Mouse (Mus musculus): ENCODE results near the gene Rasal3. TPM values are rescaled to one million over a fixed set of nuclear protein-coding genes. Genes with fewer than 3 reads are reported as not detected.

Rasal3 gene
- polyA plus RNA-seq, 2 experiments: 1.9 to 3.0 TPM

DNA sequence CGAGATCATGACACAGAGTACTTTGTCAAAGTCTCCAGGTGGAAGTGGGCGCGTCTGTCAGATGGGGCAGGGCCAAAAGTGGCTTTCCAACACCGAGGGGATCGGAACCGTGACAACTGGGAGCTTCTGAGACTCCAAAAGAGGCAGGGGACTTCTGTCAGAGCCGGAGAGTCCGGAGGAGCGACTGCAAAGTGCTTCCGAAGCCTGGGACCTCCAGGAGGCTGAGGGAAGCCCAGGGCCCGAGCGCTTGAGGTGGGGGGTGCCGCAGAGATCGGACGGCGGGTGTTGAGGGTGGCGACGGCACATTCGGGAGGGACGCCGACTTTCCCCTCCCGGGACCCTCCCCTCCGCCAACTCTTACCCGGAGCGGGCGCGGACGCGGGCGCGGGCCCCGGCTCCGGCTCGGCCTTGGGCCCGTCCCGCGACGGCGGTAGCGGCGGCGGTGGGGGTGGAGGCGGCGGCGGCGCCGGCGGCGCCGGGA lies 39.5 kb downstream of the Rasal3 start:
- Histone ChIP-seq H3K9me3 (ENCODE audit: control insufficient read depth, low read length) (no peaks in the 10 kb centered on the region), H3K27me3 (ENCODE audit: control insufficient read depth, insufficient read depth, low read length) (no peaks in the 10 kb centered on the region), H3K4me1 (ENCODE audit: control insufficient read depth, insufficient read depth, low read length) (peaks cover 14% of the 10 kb centered on the region), H3K27ac (replicated peaks; ENCODE audit: low read depth, low read length) (peak overlapping the region; percentile 61; the same call in 1 of the 2 replicates), H3K9ac (ENCODE audit: low read depth, low read length, severe bottlenecking) (peak overlapping the region; percentile 97), H3K4me2 (replicated peaks; ENCODE audit: low read depth, low read length, severe bottlenecking) (peak overlapping the region; percentile 92), H3K36me3 (ENCODE audit: control insufficient read depth, insufficient read depth, low read length) (peaks cover 34% of the 10 kb centered on the region), H3K4me3 (replicated peaks; ENCODE audit: low read length) (peak overlapping the region; percentile 93)
- 0% methylated on average over 18 of the region's 50 CpGs for WGBS
- DNase-seq (ENCODE audit: low spot score): no peak
- peak; percentile 45 for ATAC-seq (ENCODE audit: low FRiP score, low read depth)
- no peak for TF ChIP-seq POLR2A (IDR thresholded peaks at IDR 0.05; ENCODE audit: borderline replicate concordance, extremely low read depth, insufficient read depth, insufficient read length)

- peaks cover 13% of the 10 kb centered on the region for H3K4me1 ChIP-seq (ENCODE audit: control insufficient read depth, insufficient read depth, low read length)
- ATAC-seq (ENCODE audit: low FRiP score, low read depth) (no peak), DNase-seq (ENCODE audit: low spot score) (no peak)
- peak overlapping the region; percentile 92 for H3K4me2 ChIP-seq (replicated peaks; ENCODE audit: low read depth, low read length, severe bottlenecking)
- no peak overlapping the region for H3K27ac ChIP-seq (replicated peaks; ENCODE audit: low read depth, low read length)
- no peak for TF ChIP-seq POLR2A (IDR thresholded peaks at IDR 0.05; ENCODE audit: borderline replicate concordance, extremely low read depth, insufficient read depth, insufficient read length)
- H3K9me3 ChIP-seq (ENCODE audit: control insufficient read depth, low read length): no peaks in the 10 kb centered on the region
- H3K4me3 ChIP-seq (replicated peaks; ENCODE audit: low read length): peak overlapping the region; percentile 93
- WGBS: 83% methylated on average over 4 of the region's 4 CpGs
- no peaks in the 10 kb centered on the region for H3K27me3 ChIP-seq (ENCODE audit: control insufficient read depth, insufficient read depth, low read length)
- peaks cover 46% of the 10 kb centered on the region for H3K36me3 ChIP-seq (ENCODE audit: control insufficient read depth, insufficient read depth, low read length)
- H3K9ac ChIP-seq (ENCODE audit: low read depth, low read length, severe bottlenecking): peak overlapping the region; percentile 97; the same call in 1 of the 2 replicates
Measured at GRCm38 (mm10) chr17:32362686-32363085, 40.7 kb downstream of the Rasal3 start.

- no peak for TF ChIP-seq POLR2A (IDR thresholded peaks at IDR 0.05; ENCODE audit: borderline replicate concordance, extremely low read depth, insufficient read depth, insufficient read length)
- no peaks in the 10 kb centered on the region for H3K9me3 ChIP-seq (ENCODE audit: control insufficient read depth, low read length)
- no peak for ATAC-seq (ENCODE audit: low FRiP score, low read depth)
- H3K4me1 ChIP-seq (ENCODE audit: control insufficient read depth, insufficient read depth, low read length): peaks cover 11% of the 10 kb centered on the region
- DNase-seq (ENCODE audit: low spot score): no peak
- H3K36me3 ChIP-seq (ENCODE audit: control insufficient read depth, insufficient read depth, low read length): peaks cover 73% of the 10 kb centered on the region
- no peak overlapping the region for H3K9ac ChIP-seq (ENCODE audit: low read depth, low read length, severe bottlenecking)
- no peak overlapping the region for H3K27ac ChIP-seq (replicated peaks; ENCODE audit: low read depth, low read length)
- no peaks in the 10 kb centered on the region for H3K27me3 ChIP-seq (ENCODE audit: control insufficient read depth, insufficient read depth, low read length)
- no peak overlapping the region for H3K4me3 ChIP-seq (replicated peaks; ENCODE audit: low read length)
- WGBS: 90% methylated on average over 17 of the region's 18 CpGs
- no peak overlapping the region for H3K4me2 ChIP-seq (replicated peaks; ENCODE audit: low read depth, low read length, severe bottlenecking)
Measured at GRCm38 (mm10) chr17:32359928-32360327, 43.5 kb downstream of the Rasal3 start.

DNA sequence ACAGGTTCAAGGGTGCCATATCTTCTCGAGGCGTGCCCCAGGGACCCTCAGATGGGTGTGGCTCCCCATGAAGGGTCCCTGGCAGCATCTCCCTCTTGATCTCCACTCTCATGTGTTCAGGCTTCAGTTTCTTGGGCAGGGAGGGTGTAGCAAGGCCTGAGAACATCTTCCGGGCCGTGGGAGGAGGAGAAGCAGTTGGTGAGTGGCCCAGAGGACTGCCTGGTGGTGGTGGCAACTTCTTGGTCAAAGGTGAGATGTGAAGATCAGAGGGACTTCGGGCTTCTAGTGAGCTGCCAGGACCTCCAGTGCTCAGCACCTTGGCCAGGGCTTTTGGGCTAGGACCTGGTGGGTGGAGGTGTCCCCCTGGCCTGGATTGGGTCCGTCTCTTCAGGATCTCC lies 44.4 kb downstream of the Rasal3 start:
- Histone ChIP-seq H3K36me3 (ENCODE audit: control insufficient read depth, insufficient read depth, low read length) (peaks cover 83% of the 10 kb centered on the region), H3K4me2 (replicated peaks; ENCODE audit: low read depth, low read length, severe bottlenecking) (no peak overlapping the region), H3K9me3 (ENCODE audit: control insufficient read depth, low read length) (no peaks in the 10 kb centered on the region), H3K27ac (replicated peaks; ENCODE audit: low read depth, low read length) (no peak overlapping the region), H3K4me3 (replicated peaks; ENCODE audit: low read length) (no peak overlapping the region), H3K27me3 (ENCODE audit: control insufficient read depth, insufficient read depth, low read length) (no peaks in the 10 kb centered on the region), H3K9ac (ENCODE audit: low read depth, low read length, severe bottlenecking) (no peak overlapping the region), H3K4me1 (ENCODE audit: control insufficient read depth, insufficient read depth, low read length) (peaks cover 9% of the 10 kb centered on the region)
- TF ChIP-seq POLR2A (IDR thresholded peaks at IDR 0.05; ENCODE audit: borderline replicate concordance, extremely low read depth, insufficient read depth, insufficient read length): no peak
- ATAC-seq (ENCODE audit: low FRiP score, low read depth) (no peak), DNase-seq (ENCODE audit: low spot score) (no peak)
- 97% methylated on average over 6 of the region's 6 CpGs for WGBS

DNA sequence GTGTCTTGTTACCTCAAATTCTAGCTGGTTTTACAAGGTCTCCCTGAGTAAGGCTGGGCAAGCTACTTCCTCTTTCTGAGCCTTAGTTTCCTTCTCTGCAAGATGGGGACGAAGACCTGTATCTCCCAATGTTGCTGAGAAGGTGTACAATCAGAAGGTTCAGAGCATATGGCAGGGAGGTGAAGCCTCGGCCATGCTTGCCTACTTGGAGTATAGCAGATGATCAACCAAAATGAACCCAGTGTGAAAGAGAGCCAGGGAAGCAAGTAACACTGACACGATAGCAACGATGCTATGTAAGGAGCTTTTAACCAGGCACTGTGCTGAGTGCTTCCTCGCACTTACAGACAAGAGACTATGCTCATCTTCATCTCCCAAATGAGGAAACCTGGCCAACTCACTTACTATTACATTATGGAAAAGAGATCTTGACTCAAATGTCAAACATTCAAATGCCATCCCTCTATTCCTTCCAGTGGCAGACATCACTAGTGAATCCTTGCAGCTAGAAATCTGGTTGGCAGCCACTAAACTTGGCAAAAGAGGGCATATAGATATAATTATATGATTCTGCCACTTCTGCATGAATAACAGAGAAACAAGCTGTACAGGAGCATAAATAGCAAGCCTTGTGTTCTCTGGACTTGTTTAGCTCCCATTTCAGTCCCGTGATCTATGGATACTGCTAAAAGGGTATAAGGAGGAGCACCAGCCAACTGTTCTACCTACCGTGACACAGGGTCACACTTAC lies 45.0 kb downstream of the Rasal3 start:
- no peak overlapping the region for H3K4me3 ChIP-seq (replicated peaks; ENCODE audit: low read length)
- H3K4me1 ChIP-seq (ENCODE audit: control insufficient read depth, insufficient read depth, low read length): peaks cover 8% of the 10 kb centered on the region
- no peaks in the 10 kb centered on the region for H3K27me3 ChIP-seq (ENCODE audit: control insufficient read depth, insufficient read depth, low read length)
- no peak for ATAC-seq (ENCODE audit: low FRiP score, low read depth)
- no peak overlapping the region for H3K27ac ChIP-seq (replicated peaks; ENCODE audit: low read depth, low read length)
- 94% methylated on average over 7 of the region's 7 CpGs for WGBS
- no peaks in the 10 kb centered on the region for H3K9me3 ChIP-seq (ENCODE audit: control insufficient read depth, low read length)
- H3K36me3 ChIP-seq (ENCODE audit: control insufficient read depth, insufficient read depth, low read length): peaks cover 89% of the 10 kb centered on the region
- no peak overlapping the region for H3K4me2 ChIP-seq (replicated peaks; ENCODE audit: low read depth, low read length, severe bottlenecking)
- no peak for DNase-seq (ENCODE audit: low spot score)
- no peak for TF ChIP-seq POLR2A (IDR thresholded peaks at IDR 0.05; ENCODE audit: borderline replicate concordance, extremely low read depth, insufficient read depth, insufficient read length)
- no peak overlapping the region for H3K9ac ChIP-seq (ENCODE audit: low read depth, low read length, severe bottlenecking)

Data from limb, embryonic 14.5 days (tissue).